Comparison of ENCODE assay signal across 7 mouse cellular contexts in the genomic region with DNA sequence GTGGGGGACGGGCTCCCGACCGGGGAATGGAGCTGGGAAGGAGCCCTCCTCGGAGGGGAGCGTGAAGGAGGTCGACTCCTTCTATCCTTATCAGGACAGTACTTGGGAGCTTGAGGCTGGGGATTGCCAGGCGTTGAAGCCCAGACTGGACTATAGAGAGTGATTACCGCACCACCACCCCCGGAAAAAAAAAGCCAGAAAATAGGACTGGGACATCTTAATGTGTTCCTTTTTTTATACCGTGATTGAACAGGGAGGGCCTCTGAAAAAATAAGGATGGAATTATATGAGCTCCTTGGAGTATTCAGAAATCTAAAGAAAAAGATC. TPM values are rescaled to one million over a fixed set of nuclear protein-coding genes. Genes with fewer than 3 reads are reported as not detected.
DNase-seq lines count a peak whose midpoint lies in the region; ATAC-seq and TF ChIP-seq lines count a peak whose summit lies in the region.

No protein-coding gene starts in this region.

- peak overlapping the region; percentile 100 for H3K9ac ChIP-seq in neural tube, embryonic 11.5 days (ENCODE audit: low read length)
- peak overlapping the region; percentile 100 for H3K9ac ChIP-seq in forebrain, embryonic 11.5 days (ENCODE audit: low read length)
- H3K9ac ChIP-seq in stomach, postnatal 0 days (ENCODE audit: low read length) = peak overlapping the region; percentile 100

- no peak for DNase-seq in neural tube, embryonic 11.5 days (ENCODE audit: low spot score)
- no peak for DNase-seq in neural tube, embryonic 10.5 days (ENCODE audit: extremely low spot score, low spot score)
- DNase-seq in forebrain, embryonic 11.5 days (ENCODE audit: low spot score) = no peak
- peak; percentile 72 for DNase-seq in liver
- no peak for DNase-seq in stomach, postnatal 0 days (ENCODE audit: low spot score)
- no peak for DNase-seq in left cerebral cortex, adult 18-20 months (ENCODE audit: low spot score in 2 of 2)
- DNase-seq in spleen, postnatal 36 days (ENCODE audit: low spot score in 2 of 2) = no peak

- peaks cover 9% of the 10 kb centered on the region; the same call in 1 of the 2 replicates for H3K36me3 ChIP-seq in neural tube, embryonic 11.5 days (ENCODE audit: control insufficient read depth, insufficient read depth, low read length)
- H3K36me3 ChIP-seq in forebrain, embryonic 11.5 days (ENCODE audit: control insufficient read depth, insufficient read depth, low read length) = peaks cover 7% of the 10 kb centered on the region
- peaks cover 4% of the 10 kb centered on the region; the same call in 1 of the 2 replicates for H3K36me3 ChIP-seq in stomach, postnatal 0 days (ENCODE audit: control insufficient read depth, insufficient read depth, low read length)

- peaks cover 16% of the 10 kb centered on the region for H3K4me1 ChIP-seq in neural tube, embryonic 11.5 days (ENCODE audit: control insufficient read depth, insufficient read depth, low read length)
- H3K4me1 ChIP-seq in forebrain, embryonic 11.5 days (replicated peaks; ENCODE audit: control insufficient read depth, insufficient read depth, low read length) = peaks cover 4% of the 10 kb centered on the region; the same call in 1 of the 2 replicates
- H3K4me1 ChIP-seq in stomach, postnatal 0 days (replicated peaks; ENCODE audit: control insufficient read depth, insufficient read depth) = 0 out of 2 replicates have a peak, but pooled peaks cover 2% of the 10 kb centered on the region

- H3K4me3 ChIP-seq in neural tube, embryonic 11.5 days (ENCODE audit: low read depth, low read length) = peak overlapping the region; percentile 99
- peak overlapping the region; percentile 96 for H3K4me3 ChIP-seq in forebrain, embryonic 11.5 days (ENCODE audit: low read depth, low read length)
- peak overlapping the region; percentile 99 for H3K4me3 ChIP-seq in stomach, postnatal 0 days (ENCODE audit: low read depth, low read length)

- ATAC-seq in neural tube, embryonic 11.5 days (ENCODE audit: insufficient read depth, low FRiP score, low TSS enrichment) = no peak; the same call in 1 of the 2 replicates
- no peak for ATAC-seq in forebrain, embryonic 11.5 days (replicated peaks; ENCODE audit: low FRiP score)
- no peak for ATAC-seq in stomach, postnatal 0 days (ENCODE audit: low FRiP score, low TSS enrichment)

- no peaks in the 10 kb centered on the region for H3K27me3 ChIP-seq in neural tube, embryonic 11.5 days (ENCODE audit: control insufficient read depth, insufficient read depth, low read length)
- H3K27me3 ChIP-seq in forebrain, embryonic 11.5 days (ENCODE audit: control insufficient read depth, insufficient read depth, low read length) = no peaks in the 10 kb centered on the region
- H3K27me3 ChIP-seq in stomach, postnatal 0 days (ENCODE audit: control insufficient read depth, insufficient read depth, low read length) = no peaks in the 10 kb centered on the region

- peak overlapping the region; percentile 100 for H3K27ac ChIP-seq in neural tube, embryonic 11.5 days (ENCODE audit: low read depth, low read length)
- peak overlapping the region; percentile 100 for H3K27ac ChIP-seq in forebrain, embryonic 11.5 days (ENCODE audit: low read depth, low read length)
- peak overlapping the region; percentile 99 for H3K27ac ChIP-seq in stomach, postnatal 0 days (replicated peaks)

- no peaks in the 10 kb centered on the region for H3K9me3 ChIP-seq in neural tube, embryonic 11.5 days (ENCODE audit: control insufficient read depth, low read length)
- no peaks in the 10 kb centered on the region for H3K9me3 ChIP-seq in forebrain, embryonic 11.5 days (ENCODE audit: control insufficient read depth, low read length)
- H3K9me3 ChIP-seq in stomach, postnatal 0 days (ENCODE audit: control insufficient read depth, low read length) = no peaks in the 10 kb centered on the region

- 0% methylated on average over 10 of the region's 10 CpGs for WGBS in neural tube, embryonic 11.5 days
- WGBS in forebrain, embryonic 11.5 days = 0% methylated on average over 10 of the region's 10 CpGs
- WGBS in stomach, postnatal 0 days = 0% methylated on average over 10 of the region's 10 CpGs

- no peak for TF ChIP-seq CTCF in stomach, postnatal 0 days (IDR thresholded peaks at IDR 0.05; ENCODE audit: low read depth)

- H3K4me2 ChIP-seq in neural tube, embryonic 11.5 days (ENCODE audit: low read depth) = peak overlapping the region; percentile 28; the same call in 1 of the 2 replicates
- peak overlapping the region; percentile 48; the same call in 1 of the 2 replicates for H3K4me2 ChIP-seq in forebrain, embryonic 11.5 days (ENCODE audit: low read depth, low read length, severe bottlenecking)
- peak overlapping the region; percentile 60 for H3K4me2 ChIP-seq in stomach, postnatal 0 days (replicated peaks; ENCODE audit: low read depth)

- TF ChIP-seq EP300 in stomach, postnatal 0 days (optimal IDR thresholded peaks at IDR 0.05) = no peak

RNA-seq across cellular contexts. Expression of a gene that starts 1.0 kb away (rescaled TPM):
- 619 and 648 TPM in 2 replicates for polyA plus RNA-seq in neural tube, embryonic 11.5 days (2014; fragmentation: Nextera tagmentation; extraction: Ambion mirVana)
- 645 and 735 TPM in 2 replicates for polyA plus RNA-seq in forebrain, embryonic 11.5 days (2014; fragmentation: Nextera tagmentation; extraction: Ambion mirVana)
- 209 and 224 TPM in 2 replicates for polyA plus RNA-seq in stomach, postnatal 0 days (2015; fragmentation: Nextera tagmentation; extraction: Ambion mirVana)
- 100 to 1,000 TPM; 130 to 132 TPM for total RNA-seq in left cerebral cortex, adult 18-20 months (2021)

RNA-seq across cellular contexts. Expression of a gene that starts 1.4 kb away (rescaled TPM):
- polyA plus RNA-seq in neural tube, embryonic 11.5 days (2014; fragmentation: Nextera tagmentation; extraction: Ambion mirVana) = 1,446 and 1,608 TPM in 2 replicates
- polyA plus RNA-seq in forebrain, embryonic 11.5 days (2014; fragmentation: Nextera tagmentation; extraction: Ambion mirVana) = 1,728 and 1,808 TPM in 2 replicates
- polyA plus RNA-seq in stomach, postnatal 0 days (2015; fragmentation: Nextera tagmentation; extraction: Ambion mirVana) = 525 and 543 TPM in 2 replicates
- 100 to 1,000 TPM; 436 to 466 TPM for total RNA-seq in left cerebral cortex, adult 18-20 months (2021)

RNA-seq across cellular contexts. Expression of a gene that starts 38.7 kb away (rescaled TPM):
- polyA plus RNA-seq in neural tube, embryonic 11.5 days (2014; fragmentation: Nextera tagmentation; extraction: Ambion mirVana) = 0.44 and 1.7 TPM in 2 replicates
- 1.1 and 1.5 TPM in 2 replicates for polyA plus RNA-seq in forebrain, embryonic 11.5 days (2014; fragmentation: Nextera tagmentation; extraction: Ambion mirVana)
- polyA plus RNA-seq in stomach, postnatal 0 days (2015; fragmentation: Nextera tagmentation; extraction: Ambion mirVana) = 19.6 and 20.9 TPM in 2 replicates
- 1 to 10 TPM; 1.8 to 1.9 TPM for total RNA-seq in left cerebral cortex, adult 18-20 months (2021)

RNA-seq across cellular contexts. Expression of a gene that starts 52.6 kb away (rescaled TPM):
- polyA plus RNA-seq in neural tube, embryonic 11.5 days (2014; fragmentation: Nextera tagmentation; extraction: Ambion mirVana) = 33.2 and 40.0 TPM in 2 replicates
- polyA plus RNA-seq in forebrain, embryonic 11.5 days (2014; fragmentation: Nextera tagmentation; extraction: Ambion mirVana) = 40.1 and 41.4 TPM in 2 replicates
- 16.9 and 17.4 TPM in 2 replicates for polyA plus RNA-seq in stomach, postnatal 0 days (2015; fragmentation: Nextera tagmentation; extraction: Ambion mirVana)
- total RNA-seq in left cerebral cortex, adult 18-20 months (2021) = 100 to 1,000 TPM; 104 to 111 TPM
